Mouse (Mus musculus) olfactory bulb, adult 2 months (tissue): Measurements from ENCODE around the gene Smco4.

Source experiments
- CTCF ChIP-seq: fragments of 200-500 bp; IDR thresholded peaks from 2 replicates; pipeline ENCODE4 v1.5.1; 2012; ENCODE audit warnings: low read depth, mild to moderate bottlenecking, low read length, moderate library complexity; ENCODE audit not compliant: insufficient read depth
- POLR2A ChIP-seq: fragments of 200-500 bp; IDR thresholded peaks from 2 replicates; pipeline ENCODE4 v1.6.1; 2012; ENCODE audit warnings: mild to moderate bottlenecking, low read depth, low read length, moderate library complexity; ENCODE audit not compliant: insufficient read depth

DNA sequence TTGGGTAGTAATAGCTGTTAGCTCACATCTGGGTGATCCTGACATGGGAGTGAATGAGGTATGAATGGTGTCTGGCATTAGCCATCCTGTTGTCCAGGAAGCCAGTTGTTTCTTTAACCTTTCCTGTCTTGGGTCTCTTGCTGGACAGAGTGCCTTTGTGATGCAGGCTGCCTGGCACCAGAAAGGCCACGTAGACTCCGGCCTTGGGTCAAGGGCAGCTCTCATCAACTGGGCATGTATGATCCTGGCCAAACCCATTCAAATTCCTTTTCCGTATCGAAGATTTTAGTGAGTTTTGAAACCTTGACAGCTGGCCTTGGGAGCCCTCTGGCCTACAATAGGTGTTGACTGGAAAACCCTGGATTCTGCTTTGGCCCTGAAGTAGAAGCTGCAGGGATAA lies 24.7 kb downstream of the Smco4 start:
- TF ChIP-seq POLR2A (no peak), CTCF (no peak)
